Mouse (Mus musculus) heart, postnatal 0 days (tissue): ENCODE measurements at regions not wholly inside any gene's neighbourhood (a gene's known extent, or its start where the extent isn't known, plus 50 kb on each side); places are given as distances from the start of the nearest gene placed in this dataset.

Experiments
- CTCF ChIP-seq: IDR thresholded peaks from 2 replicates; pipeline ENCODE4 v1.5.1; 2016; ENCODE audit warnings: antibody characterized with exemption, control low read depth, low read depth
- EP300 ChIP-seq: IDR thresholded peaks from 2 replicates; pipeline ENCODE4 v1.6.1; 2016; ENCODE audit warnings: antibody characterized with exemption, low read depth

GRCm38 (mm10) chr3:133833739-133834391 lies 288.9 kb upstream of the Tet2 start:
- TF ChIP-seq EP300 (no peak), CTCF (no peak)
